Mouse (Mus musculus) kidney, postnatal 0 days (tissue): Measurements from ENCODE around the gene Mtx1. TPM values are rescaled to one million over a fixed set of nuclear protein-coding genes. Genes with fewer than 3 reads are reported as not detected.

ENCODE experiments used
- ATAC-seq: fragments of 200-750 bp; cut with Nextera tagmentation; replicated peaks from 2 replicates; pipeline ENCODE4 v1.8.0; 2017; ENCODE audit warnings: low read depth, moderate number of reproducible peaks, moderate TSS enrichment, moderate library complexity; ENCODE audit not compliant: low FRiP score
- DNase-seq: peaks from one replicate; pipeline ENCODE4 v3.0.0-alpha.2; 2016; ENCODE audit warnings: low spot score
- H3K27ac ChIP-seq: fragments of 300-500 bp; sonication (generic); 2 replicates; pipeline ENCODE4 v1.5.1; 2014; ENCODE audit warnings: mild to moderate bottlenecking
- H3K27me3 ChIP-seq: fragments of 300-500 bp; sonication (generic); 2 replicates; pipeline ENCODE4 v1.6.1; 2014; ENCODE audit warnings: low read length, mixed read lengths; ENCODE audit not compliant: insufficient read depth
- H3K36me3 ChIP-seq: fragments of 300-500 bp; sonication (generic); 2 replicates; pipeline ENCODE4 v1.6.1; 2014; ENCODE audit warnings: low read length, mixed read lengths; ENCODE audit not compliant: insufficient read depth
- H3K4me1 ChIP-seq: fragments of 300-500 bp; sonication (generic); replicated peaks from 2 replicates; pipeline ENCODE4 v1.6.1; 2014; ENCODE audit warnings: antibody characterized with exemption, low read length, mixed read lengths; ENCODE audit not compliant: insufficient read depth
- H3K4me2 ChIP-seq: fragments of 300-500 bp; sonication (generic); 2 replicates; pipeline ENCODE4 v1.6.1; 2014; ENCODE audit warnings: mild to moderate bottlenecking, low read length, moderate library complexity, mixed read lengths
- H3K4me3 ChIP-seq: fragments of 300-500 bp; sonication (generic); replicated peaks from 2 replicates; pipeline ENCODE4 v1.5.1; 2014; ENCODE audit warnings: low read depth, low read length
- H3K9ac ChIP-seq: fragments of 300-500 bp; sonication (generic); 2 replicates; pipeline ENCODE4 v1.6.1; 2014; ENCODE audit warnings: low read depth, low read length
- H3K9me3 ChIP-seq: fragments of 300-500 bp; sonication (generic); replicated peaks from 2 replicates; pipeline ENCODE4 v1.6.1; 2016; ENCODE audit warnings: low read length, inconsistent platforms, mixed read lengths
- CTCF ChIP-seq: IDR thresholded peaks from 2 replicates; pipeline ENCODE4 v1.5.1; 2016; ENCODE audit warnings: antibody characterized with exemption, low read depth, mild to moderate bottlenecking, moderate library complexity
- WGBS: fragments of 180-500 bp; shearing (Covaris S2); extraction: QIAGEN DNeasy Blood & Tissue Kit; methylation state at CpG from one replicate; pipeline ENCODE4 v1.1.7; 2014; 5-methylcytosine and 5-hydroxymethylcytosine counted together
- polyA plus RNA-seq: library from polyadenylated mRNA; unstranded; fragments of >200 nt; fragmentation: Nextera tagmentation; extraction: Ambion mirVana; gene quantifications from 2 replicates; pipeline ENCODE4 v1.2.1, GENCODE M21; 2015

The Mtx1 gene
- polyA plus RNA-seq, 1 experiment from 2014 or later = 200 TPM

GRCm38 (mm10) chr3:89250435-89251040 lies 23.6 kb upstream of the Mtx1 start:
- peaks cover 14% of the 10 kb centered on the region for H3K4me1 ChIP-seq
- no peak overlapping the region for H3K4me3 ChIP-seq
- no peaks in the 10 kb centered on the region for H3K27me3 ChIP-seq
- ATAC-seq (peak; percentile 17; the same call in 1 of the 2 replicates), DNase-seq (peak; percentile 79)
- no peak overlapping the region for H3K9ac ChIP-seq
- H3K36me3 ChIP-seq = no peaks in the 10 kb centered on the region
- H3K9me3 ChIP-seq = no peaks in the 10 kb centered on the region
- 0 out of 2 replicates have a peak overlapping the region, but pooled peaks have one; percentile 29 for H3K4me2 ChIP-seq
- WGBS = 19% methylated on average over 7 of the region's 7 CpGs
- TF ChIP-seq CTCF = peak; percentile 88
- peak overlapping the region; percentile 77 for H3K27ac ChIP-seq

GRCm38 (mm10) chr3:89247466-89247865 lies 20.6 kb upstream of the Mtx1 start:
- no peak for DNase-seq
- Histone ChIP-seq H3K9me3 (no peaks in the 10 kb centered on the region), H3K27ac (no peak overlapping the region), H3K4me3 (no peak overlapping the region), H3K4me1 (peaks cover 29% of the 10 kb centered on the region), H3K4me2 (peak overlapping the region; percentile 80), H3K36me3 (no peaks in the 10 kb centered on the region), H3K9ac (peak overlapping the region; percentile 72; the same call in 1 of the 2 replicates), H3K27me3 (no peaks in the 10 kb centered on the region)
- no peak for ATAC-seq
- no peak for TF ChIP-seq CTCF
- 77% methylated on average over 4 of the region's 4 CpGs for WGBS

- Histone ChIP-seq H3K36me3 (no peaks in the 10 kb centered on the region), H3K9me3 (no peaks in the 10 kb centered on the region), H3K4me3 (peak within 1 kb of the TSS; percentile 76), H3K4me2 (peak within 1 kb of the TSS; percentile 80), H3K27me3 (no peaks in the 10 kb centered on the region), H3K27ac (peak within 1 kb of the TSS; percentile 62), H3K4me1 (peaks cover 25% of the 10 kb centered on the region), H3K9ac (peak within 1 kb of the TSS; percentile 72)
- DNase-seq (peak; percentile 97), ATAC-seq (peak; percentile 30)
- WGBS = under 1% methylated on average over 42 of the region's 42 CpGs
- TF ChIP-seq CTCF = peak; percentile 99
Measured at GRCm38 (mm10) chr3:89246261-89247100, 19.6 kb upstream of the Mtx1 start, which contains the start of gene Trim46. TSS of gene Trim46 (minus strand) at chr3:89246309.

GRCm38 (mm10) chr3:89245688-89246171 lies 18.8 kb upstream of the Mtx1 start, which contains the start of gene Krtcap2:
TSS of gene Krtcap2 (plus strand) at chr3:89245966.
- Histone ChIP-seq H3K4me3 (peak within 1 kb of the TSS; percentile 76), H3K4me2 (peak within 1 kb of the TSS; percentile 80), H3K27me3 (no peaks in the 10 kb centered on the region), H3K9me3 (no peaks in the 10 kb centered on the region), H3K9ac (peak within 1 kb of the TSS; percentile 72), H3K4me1 (peaks cover 18% of the 10 kb centered on the region), H3K36me3 (no peaks in the 10 kb centered on the region), H3K27ac (peak within 1 kb of the TSS; percentile 62)
- TF ChIP-seq CTCF = no peak
- ATAC-seq = peak; percentile 11; the same call in 1 of the 2 replicates
- DNase-seq = no peak
- 3% methylated on average over 20 of the region's 20 CpGs for WGBS

- Histone ChIP-seq H3K27ac (peak overlapping the region; percentile 36; the same call in 1 of the 2 replicates), H3K4me3 (peak overlapping the region; percentile 34), H3K4me1 (peaks cover 15% of the 10 kb centered on the region), H3K9me3 (no peaks in the 10 kb centered on the region), H3K4me2 (peak overlapping the region; percentile 80), H3K36me3 (no peaks in the 10 kb centered on the region), H3K9ac (peak overlapping the region; percentile 47; the same call in 1 of the 2 replicates), H3K27me3 (no peaks in the 10 kb centered on the region)
- WGBS = 0% methylated on average over 16 of the region's 26 CpGs
- ATAC-seq = 0 out of 2 replicates have a peak, but pooled peaks have one; percentile 8
- DNase-seq = peak; percentile 26
- TF ChIP-seq CTCF = no peak
Measured at GRCm38 (mm10) chr3:89244982-89245687, 18.2 kb upstream of the Mtx1 start.
